Mouse (Mus musculus): ENCODE results near the gene Fancl. TPM values are rescaled to one million over a fixed set of nuclear protein-coding genes. Genes with fewer than 3 reads are reported as not detected.

Gene Fancl
- total RNA-seq (2023), result 10 to 100 TPM; 11.4 to 12.2 TPM

GRCm38 (mm10) chr11:26385971-26386370 is at the start of gene Fancl:
TSS of gene Fancl (plus strand) at chr11:26386135.

Other genes with a start within 250 kb of the Fancl start
- not detected for gene 5730522E02Rik, start 175.4 kb upstream of the Fancl start, total RNA-seq (2023)
- gene Gm6899, start 207.1 kb downstream of the Fancl start, total RNA-seq (2023), result not detected
- 10 to 100 TPM; 35.6 to 38.9 TPM for gene Vrk2, start 207.9 kb downstream of the Fancl start, total RNA-seq (2023)

Measured in neutrophil, adult 83 days (primary cell).